Mouse (Mus musculus) adrenal gland, adult 8-10 months (tissue): ENCODE results near the gene Stxbp6. TPM values are rescaled to one million over a fixed set of nuclear protein-coding genes. Genes with fewer than 3 reads are reported as not detected.

Experiments used
- DNase-seq: peaks from one replicate; pipeline ENCODE4 v3.0.0; 2022
- total RNA-seq, 4 experiments: library from RNA; stranded (reverse); gene quantifications; 2 replicates each; pipeline ENCODE4 v1.2.4; 2022

Gene Stxbp6
- total RNA-seq, 4 experiments from 2014 or later = 12.7 to 25.0 (median 16.6) TPM

DNA sequence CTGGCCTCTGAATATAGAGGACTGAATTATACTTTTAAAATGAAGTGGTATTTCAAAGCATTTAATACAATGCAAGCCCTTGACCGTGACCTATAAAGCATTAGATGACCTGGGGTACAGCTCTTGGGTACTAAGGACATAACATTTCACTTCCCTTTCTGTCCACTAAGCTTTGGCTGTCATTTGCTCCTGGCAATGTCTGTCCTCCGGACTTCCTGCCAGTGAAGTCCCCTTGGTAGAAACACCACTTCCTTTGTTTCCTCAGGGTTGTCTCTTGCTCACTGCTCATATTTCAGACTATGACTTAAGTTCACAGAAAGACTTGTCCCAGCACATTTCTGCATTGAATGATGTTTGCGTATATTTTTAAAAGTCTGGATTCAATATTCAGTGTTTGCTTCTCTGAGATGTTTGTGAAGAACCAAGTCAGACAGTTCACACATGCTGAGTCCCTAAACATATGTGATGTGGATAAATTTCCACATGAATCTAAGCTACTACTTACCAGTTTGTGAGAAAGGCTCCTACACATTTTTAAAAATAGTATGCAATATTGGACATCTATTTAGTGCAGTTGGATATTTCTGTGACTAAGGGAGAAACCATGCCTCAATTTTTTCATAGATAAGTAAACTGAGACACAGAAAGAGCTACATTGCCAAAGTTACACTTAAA, 166.3 kb downstream of the Stxbp6 start:
- no peak for DNase-seq

DNA sequence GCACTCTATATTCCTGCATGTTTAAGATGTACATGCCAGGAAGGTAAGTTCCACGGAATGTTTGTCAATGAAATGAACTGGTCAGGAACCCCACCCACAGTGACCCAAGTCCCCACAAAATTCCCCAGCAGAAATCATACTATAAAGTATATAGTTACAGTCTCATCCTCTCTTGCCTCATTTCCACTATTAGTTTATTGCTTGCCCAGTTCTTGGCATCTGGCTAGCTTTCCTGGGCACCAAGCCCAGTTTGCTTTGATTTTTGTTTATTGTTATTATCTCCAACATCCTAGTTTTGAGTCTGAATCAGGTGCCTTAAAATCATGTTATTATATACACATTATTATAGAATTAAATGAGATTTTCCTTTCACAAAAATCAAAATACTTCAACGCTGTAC, 168.5 kb downstream of the Stxbp6 start:
- no peak for DNase-seq

DNA sequence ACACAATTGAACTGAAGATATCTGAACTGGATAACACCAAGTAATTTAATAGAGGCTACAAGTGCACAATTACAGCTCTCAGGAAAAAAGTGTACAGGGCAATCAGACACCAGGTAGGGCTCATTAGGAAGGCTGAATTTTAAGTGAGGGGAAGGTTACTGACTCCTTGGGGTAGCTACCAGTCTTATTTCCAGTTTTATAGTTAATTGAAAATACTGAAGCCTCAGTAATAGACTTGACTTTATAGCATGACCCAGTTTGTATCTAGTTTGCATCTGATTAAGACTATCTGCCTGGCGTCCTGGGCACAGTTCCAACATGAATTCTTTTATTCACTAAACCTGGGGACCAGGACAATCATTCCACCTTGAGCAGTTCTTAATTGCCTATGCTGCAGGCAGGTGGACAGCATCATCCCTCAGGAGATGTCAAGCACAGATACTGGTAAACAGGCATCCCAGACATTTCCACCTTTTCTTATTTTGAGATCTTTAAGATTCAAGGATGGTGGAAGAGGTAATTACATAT, 171.2 kb downstream of the Stxbp6 start:
- no peak for DNase-seq

DNA sequence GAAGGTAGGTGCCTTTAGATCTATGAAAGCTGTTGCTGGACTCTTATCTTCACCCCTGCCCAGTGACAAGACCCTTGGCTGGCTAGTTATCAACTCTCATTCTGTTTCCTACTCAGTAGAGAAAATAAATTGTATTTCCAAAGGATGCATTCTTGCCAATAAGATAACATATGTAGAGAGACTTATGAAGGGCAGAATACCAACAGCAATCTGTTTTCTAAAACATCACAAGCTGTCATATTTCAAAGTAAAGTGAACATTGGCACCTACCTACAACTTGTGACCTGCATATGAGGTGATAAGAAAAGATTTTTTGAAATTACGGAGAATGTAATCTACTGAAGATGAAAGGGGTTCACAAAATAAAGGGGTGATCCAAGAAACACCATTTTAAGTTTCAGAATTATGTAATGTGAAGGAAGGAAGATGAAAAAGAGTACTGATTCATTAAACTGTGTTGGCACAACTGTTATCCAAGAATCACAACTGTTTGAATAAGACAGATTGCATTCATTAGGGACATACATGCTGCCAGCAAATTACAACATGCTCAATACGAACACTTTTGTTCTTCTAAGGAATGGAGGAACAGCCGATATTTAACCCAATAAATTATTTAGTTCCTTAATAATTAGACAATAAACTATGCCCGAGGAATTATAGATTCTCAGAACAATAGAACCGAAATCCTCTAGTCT, 175.2 kb downstream of the Stxbp6 start:
- no peak for DNase-seq

DNA sequence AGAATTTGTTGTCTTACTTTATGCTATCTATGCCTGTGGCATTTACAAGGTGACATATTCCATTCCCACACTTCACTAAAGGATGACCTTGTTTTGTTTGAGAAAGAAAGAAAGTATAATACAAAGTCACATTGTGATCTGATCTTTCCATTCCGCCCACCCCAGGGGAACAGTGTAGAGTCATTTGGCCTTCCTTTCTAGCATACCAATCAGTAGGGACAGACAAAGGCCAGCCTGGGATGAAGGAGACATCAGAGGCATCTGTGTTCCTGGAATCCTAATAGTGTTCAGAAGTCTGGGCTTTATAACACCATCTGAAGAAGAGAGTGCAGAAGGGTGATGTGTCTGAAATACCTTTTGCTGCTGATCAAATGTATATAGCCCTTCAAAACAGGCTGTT, 178.0 kb downstream of the Stxbp6 start:
- DNase-seq = no peak

DNA sequence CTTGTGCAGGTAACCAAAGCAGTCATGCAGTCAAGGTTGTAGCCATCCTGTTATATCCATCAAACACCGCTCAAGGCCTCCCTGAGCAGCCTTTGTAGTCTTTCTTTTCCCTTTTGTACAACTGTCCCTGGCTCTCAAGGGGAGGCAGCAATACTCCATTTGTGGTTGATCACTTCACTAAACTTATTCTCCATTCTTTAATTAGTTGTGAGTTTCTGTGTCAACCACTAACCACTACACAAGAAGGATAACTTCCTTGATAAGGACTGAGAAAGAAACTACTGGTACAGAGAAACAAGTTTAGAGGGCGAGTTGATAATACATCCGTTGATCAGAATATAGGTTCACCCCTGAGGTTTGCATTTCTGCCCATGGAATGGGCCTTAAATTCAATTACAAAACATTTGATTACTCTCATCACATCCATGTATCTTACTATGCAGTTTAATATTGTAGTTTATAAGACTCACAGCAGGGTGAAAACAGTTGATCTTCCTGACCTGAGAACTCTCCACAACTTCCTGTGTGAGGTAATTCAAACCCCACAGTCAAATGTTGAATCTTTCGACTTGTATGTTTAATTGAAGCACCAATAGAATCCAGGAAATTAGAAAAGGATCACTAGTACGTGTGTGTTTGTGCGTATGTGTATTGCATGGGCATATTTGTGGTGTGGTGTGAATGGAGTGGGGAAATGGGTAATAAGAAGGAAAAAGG, 184.7 kb downstream of the Stxbp6 start:
- DNase-seq = no peak

DNA sequence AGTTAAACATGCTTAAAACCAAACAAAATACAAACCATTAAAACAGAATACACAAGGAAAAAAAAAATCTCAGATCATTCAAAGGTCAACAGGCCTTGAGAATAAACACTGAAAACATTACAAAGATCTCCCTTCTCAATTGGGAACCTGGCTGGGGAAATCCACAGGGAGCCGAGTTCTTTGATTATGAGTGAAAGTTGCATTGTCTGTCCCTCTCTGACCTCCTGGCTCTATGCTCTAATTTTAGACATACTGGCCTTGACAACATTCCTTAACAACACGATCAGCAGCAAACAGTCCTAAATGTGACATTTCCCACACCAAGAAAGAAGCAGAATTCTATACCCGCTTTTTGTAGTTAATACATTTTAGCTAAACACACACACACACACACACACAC, 187.7 kb downstream of the Stxbp6 start:
- no peak for DNase-seq

DNA sequence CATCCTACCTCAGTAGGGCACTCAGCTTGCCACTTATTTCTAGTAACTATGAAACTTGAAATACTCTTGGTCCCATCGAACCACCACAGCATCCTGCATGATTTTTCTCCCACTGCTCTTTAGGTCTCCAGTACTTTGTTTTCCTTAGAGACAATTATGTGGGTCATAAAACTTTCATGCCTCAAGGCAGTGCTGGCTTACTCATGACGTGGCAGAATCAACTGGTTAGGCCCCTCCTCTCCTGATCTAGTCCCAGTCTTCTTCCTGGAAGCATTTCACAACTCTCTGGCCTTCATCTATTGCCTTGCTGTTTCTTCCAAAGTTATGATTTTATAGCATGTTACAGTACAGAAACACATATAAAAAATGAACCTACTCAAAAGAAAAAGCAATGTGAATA, 201.8 kb downstream of the Stxbp6 start:
- DNase-seq = no peak

DNA sequence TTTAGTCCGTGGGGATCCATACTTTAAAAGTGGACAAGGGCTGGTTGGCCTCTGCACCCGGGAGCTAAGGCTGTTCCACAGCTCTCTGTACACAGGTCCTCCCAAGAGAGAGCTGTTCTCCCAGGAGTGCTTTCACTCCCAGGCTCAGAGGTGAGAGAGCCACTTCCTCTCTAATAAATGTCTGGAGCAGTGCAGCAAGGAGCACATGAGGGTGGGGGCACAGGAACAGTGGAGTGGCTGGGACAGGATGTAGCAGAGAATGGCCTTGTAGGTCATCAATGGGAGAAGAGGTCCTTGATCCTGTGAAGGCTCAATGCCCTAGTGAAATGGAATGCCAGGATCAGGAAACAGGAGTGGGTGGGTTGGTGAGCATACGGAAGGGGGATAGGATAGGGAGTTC, 209.1 kb downstream of the Stxbp6 start:
- DNase-seq = no peak

DNA sequence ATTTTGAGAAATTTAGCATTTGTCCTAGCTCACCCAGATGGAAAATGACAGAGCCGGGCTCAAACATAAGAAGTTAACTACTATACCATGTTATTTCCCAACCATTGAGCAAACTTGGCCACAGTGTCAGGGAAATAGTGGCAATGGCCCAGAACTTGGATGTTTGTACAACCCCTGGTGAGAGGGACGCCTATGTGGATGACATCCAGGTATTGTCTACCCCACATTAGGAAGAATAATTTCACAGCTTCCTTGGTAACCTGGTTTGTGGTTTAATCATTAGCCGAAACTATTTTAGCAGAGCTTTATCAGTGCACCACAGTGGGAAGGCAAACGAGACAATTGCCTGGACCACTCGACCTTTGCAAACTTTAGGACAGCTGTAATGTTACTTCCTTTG, 215.1 kb downstream of the Stxbp6 start:
- DNase-seq = no peak

DNA sequence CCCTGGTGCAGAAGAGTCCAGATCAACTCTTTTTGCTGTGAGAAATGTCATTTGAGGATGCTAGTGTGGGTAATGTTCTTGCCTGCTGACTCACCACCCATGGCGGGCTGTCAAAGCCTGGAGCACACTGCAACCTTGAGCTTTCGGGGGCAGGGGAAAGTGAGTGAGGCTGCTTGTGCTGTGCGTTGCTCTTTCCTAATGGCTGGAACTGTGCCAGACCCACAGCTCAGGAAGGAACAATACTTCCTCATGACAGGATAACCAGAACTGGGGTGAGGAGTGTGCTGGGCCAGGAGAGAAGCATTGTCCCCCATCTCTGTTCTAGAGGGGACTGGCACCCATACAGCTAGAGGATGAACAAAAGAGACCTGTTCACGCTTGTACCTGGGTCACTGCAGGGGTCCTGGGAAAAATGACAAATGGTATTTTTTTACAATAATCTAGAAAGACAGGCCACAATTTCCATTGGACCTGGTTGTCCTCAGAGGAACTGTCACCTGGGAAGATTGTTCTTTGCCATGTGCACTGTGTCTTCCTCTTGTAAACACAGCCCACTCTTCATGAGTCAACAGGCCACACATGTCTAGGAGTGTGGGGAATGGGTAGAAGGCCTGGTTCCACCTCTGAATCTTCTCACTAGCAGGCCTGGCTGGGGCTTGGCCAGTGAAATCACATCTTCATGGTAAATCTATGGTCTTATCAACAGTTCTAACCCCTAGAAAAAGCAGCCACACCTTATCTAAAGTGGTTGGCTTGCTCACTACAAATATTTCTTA, 216.2 kb downstream of the Stxbp6 start:
- DNase-seq = peak; percentile 93

DNA sequence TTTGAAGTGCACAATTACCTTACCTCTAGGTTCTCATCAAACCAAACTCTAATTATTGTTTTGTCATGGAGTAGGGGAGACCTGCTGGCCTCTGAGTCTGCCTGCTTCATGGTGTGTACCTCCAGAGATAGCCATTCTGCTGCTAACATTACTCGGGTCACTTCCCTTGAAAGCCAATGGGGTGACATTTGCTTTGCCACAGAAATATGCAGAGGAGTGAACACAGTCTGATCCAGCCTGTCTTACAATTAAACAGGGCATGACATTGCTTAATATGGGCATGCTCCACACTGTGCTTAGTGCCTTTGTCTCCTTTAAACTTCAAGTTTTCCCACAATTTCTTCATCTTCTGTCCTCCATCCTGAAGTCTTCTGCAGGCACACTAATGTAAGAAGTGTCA, 222.5 kb downstream of the Stxbp6 start:
- no peak for DNase-seq

DNA sequence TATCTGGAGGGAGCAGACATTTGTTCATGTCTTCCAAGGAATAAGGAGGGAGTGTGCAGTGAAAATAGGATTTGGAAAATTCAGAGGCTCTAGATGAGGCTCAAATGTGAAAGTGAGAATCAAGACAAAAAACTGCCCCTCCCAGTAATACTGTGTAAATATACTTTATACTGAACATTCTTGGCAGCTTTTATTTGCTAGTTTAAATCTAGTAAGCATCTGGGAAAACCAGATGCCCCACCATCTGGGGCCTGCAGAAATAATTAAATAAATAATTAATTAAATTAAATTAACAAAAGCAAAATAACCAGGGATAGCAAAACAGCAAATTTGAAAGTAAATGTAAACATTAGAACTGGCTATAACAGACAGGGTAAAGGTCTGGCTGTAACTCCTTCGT, 224.0 kb downstream of the Stxbp6 start:
- no peak for DNase-seq

DNA sequence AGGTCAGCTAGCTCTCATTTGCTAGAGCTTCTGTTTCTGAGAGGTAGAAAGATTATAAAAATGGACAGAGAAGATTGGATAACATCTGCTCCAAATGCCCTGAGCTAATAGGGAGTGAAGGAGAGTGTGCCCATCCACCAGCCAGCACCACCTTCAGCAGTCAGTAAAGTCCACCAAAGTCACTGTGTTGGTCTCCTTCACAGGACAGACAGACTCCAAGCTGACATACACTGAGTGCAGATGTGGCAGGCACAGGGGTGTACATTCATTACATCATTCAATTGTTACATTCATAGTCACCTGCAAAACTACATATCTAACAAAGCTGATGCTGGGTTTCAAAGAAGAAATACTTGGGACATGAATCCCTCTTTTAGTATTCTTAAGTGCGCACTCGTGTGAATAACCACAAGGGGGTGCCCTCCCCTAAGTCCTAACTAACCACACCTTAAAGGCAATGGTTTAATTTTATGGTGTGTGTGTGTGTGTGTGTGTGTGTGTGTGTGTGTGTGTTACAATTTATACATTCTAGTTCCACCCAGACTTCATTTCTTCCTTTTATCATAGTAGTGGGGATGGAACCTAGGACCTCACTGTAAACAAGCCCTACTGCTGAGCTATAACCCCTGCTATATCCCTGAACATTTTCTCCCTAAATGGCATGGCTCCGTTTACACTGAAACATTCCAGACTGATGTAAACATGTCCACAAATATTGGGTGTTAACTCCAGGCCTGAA, 225.9 kb downstream of the Stxbp6 start:
- no peak for DNase-seq

DNA sequence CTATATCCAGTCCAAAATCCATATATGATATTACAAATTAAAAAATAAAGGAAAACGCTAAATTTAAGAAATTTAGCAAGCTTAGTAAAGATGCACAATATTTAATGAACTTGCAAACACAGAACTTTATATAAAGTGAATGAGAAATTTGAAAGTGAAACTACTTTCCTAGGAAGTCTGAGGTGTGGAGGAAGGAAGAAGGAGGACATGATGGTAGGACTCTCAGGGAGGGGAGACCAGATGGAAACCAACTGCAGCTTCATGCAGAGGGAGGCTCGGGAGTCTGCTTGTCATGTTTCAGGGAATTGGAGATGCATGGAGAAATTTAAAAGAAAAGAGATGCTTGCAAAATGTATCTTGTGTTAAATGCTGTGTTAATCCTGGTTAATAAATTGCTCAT, 233.9 kb downstream of the Stxbp6 start:
- no peak for DNase-seq

DNA sequence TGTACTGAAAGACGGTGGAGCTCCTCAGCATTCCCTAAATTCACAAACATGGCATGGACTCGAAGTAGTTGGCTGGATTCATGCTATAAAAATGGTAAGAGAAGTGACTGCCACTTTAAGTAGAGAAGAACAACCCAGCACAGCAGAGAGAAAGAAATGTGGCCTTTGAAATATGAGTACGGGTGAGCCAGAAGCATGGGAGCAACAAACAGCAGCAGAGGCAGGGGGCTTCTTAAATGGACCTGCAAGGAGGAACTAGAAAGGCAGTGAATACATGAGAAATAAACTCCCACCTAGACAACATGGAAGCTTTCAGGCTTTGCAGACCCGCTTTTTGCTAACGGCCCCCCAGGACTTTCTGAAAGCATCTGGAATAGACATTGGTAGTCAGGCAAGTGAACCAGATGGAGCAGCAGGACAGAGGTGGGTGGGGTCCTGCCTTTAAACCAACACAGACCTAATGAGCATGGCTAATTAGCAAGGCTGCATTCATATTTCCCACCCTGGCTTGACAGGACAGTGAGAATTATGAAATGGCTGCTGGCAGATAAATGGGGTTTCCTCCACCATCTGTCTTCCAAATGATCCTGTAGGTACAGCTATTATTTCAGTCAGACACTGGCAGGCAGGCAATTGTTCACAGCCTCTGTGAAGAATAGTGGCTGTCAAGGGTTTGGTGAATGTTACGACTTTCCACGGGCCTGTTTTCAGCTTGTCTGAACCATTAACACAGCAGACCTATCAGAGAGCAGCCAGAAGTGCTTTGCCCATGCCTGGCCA, 234.7 kb downstream of the Stxbp6 start:
- no peak for DNase-seq

DNA sequence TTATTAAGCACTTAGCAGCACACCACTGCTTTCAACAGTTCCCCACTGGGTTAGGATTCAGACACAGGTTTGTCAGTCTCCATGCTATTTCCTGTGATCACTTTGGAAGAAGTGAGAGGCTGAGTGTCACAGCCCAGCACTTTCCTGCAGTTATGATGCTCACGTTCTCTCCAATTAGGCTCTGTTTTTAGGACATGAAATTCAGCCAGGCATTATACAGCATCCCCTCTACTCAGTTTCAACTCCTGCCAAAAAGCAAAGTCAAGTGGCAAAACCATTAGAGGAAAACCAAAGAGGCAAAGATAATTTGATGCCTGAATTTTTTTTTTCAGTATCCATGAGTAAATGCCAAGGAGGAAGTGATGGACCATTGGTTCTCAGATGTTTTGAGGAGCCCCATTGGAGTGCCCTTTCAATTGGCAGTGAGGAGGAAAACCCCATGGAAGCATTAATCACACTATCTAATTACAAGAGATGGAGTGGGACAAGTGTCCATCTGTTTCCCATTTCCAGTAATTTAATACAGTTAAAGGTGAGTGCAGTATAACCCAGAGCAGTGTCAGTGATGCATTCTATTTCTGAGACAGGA, 238.5 kb downstream of the Stxbp6 start:
- no peak for DNase-seq

DNA sequence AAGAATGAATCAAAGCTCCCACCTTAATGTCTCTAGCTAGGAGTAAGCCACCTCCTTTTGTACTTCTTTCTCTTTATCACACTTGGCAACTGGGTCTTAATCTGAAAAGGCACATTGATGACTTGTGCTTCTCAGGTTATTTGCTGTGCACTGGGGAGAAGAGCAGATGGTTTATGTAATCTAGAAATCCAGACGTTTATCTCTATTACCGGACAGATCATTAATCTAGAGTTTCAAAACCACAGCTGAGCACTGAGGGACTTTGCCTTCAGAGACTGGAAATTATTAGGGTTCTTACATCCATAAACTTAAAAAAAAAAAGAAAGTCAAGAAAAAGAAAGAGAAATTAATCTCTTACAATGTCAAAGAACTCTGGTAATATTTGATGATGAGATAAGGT, 262.6 kb downstream of the Stxbp6 start:
- DNase-seq = no peak

DNA sequence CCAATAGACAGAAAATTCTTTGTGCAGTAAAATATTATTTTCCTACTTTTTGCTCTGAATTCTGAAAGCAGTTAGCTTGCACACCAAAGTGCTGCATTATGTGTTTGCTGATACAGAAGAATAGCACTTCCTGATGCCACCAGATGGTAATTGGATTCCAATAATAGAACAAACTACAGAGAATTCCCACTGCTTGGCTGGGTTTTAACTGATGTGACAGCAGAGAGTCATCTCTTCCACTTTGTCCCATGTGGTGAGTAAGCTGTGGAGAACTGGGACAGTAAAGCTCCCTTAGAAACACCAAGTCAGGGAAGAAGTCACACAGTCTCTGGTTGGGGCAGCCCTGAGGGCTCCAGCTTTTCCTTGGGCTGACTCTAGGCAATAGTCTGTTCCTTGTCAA, 270.3 kb downstream of the Stxbp6 start:
- DNase-seq = no peak
